Mouse (Mus musculus): ENCODE measurements around the gene Il1f6. TPM values are rescaled to one million over a fixed set of nuclear protein-coding genes. Genes with fewer than 3 reads are reported as not detected.
"Not testable (repeated sequence)": the region's sequence is repeated elsewhere in the genome, so short reads cannot be mapped to it uniquely, and the experiment has no call there.

Il1f6 gene
- not detected for total RNA-seq (2022)

GRCm38 (mm10) chr2:24215118-24215517, at the start of gene Il1f6:
Gene Il1f6, plus strand, starts transcription at chr2:24215418.
- no peak for DNase-seq (ENCODE audit: low spot score in 2 of 2)

GRCm38 (mm10) chr2:24181683-24182331, 33.4 kb upstream of the Il1f6 start:
- DNase-seq (ENCODE audit: low spot score in 2 of 2), result peak; percentile 13

- DNase-seq (ENCODE audit: low spot score in 2 of 2), result not testable (repeated sequence)
Measured at GRCm38 (mm10) chr2:24182423-24183147, 32.6 kb upstream of the Il1f6 start.

- DNase-seq (ENCODE audit: low spot score in 2 of 2), result not testable (repeated sequence)
Measured at GRCm38 (mm10) chr2:24184092-24184491, 31.1 kb upstream of the Il1f6 start.

- no peak for DNase-seq (ENCODE audit: low spot score in 2 of 2)
Measured at GRCm38 (mm10) chr2:24186176-24186575, 29.0 kb upstream of the Il1f6 start, which contains the start of gene Il1f9. Gene Il1f9, plus strand, starts transcription at chr2:24186476.

- DNase-seq (ENCODE audit: low spot score in 2 of 2), result no peak
Measured at GRCm38 (mm10) chr2:24187585-24187984, 27.6 kb upstream of the Il1f6 start.

- no peak for DNase-seq (ENCODE audit: low spot score in 2 of 2)
Measured at GRCm38 (mm10) chr2:24188189-24188588, 27.0 kb upstream of the Il1f6 start.

- no peak for DNase-seq (ENCODE audit: low spot score in 2 of 2)
Measured at GRCm38 (mm10) chr2:24227191-24227590, 12.0 kb downstream of the Il1f6 start.

- no peak for DNase-seq (ENCODE audit: low spot score in 2 of 2)
Measured at GRCm38 (mm10) chr2:24267503-24267902, 52.3 kb downstream of the Il1f6 start.

- DNase-seq (ENCODE audit: low spot score in 2 of 2), result no peak
Measured at GRCm38 (mm10) chr2:24273619-24274018, 58.4 kb downstream of the Il1f6 start.

GRCm38 (mm10) chr2:24275146-24275545, 59.9 kb downstream of the Il1f6 start:
- DNase-seq (ENCODE audit: low spot score in 2 of 2), result no peak

Other genes with a start within 250 kb of the Il1f6 start
- gene Hnmt, start 166.0 kb upstream of the Il1f6 start, total RNA-seq (2022), result 10 to 100 TPM; 27.1 to 31.8 (median 29.0) TPM
- gene Tbpl2, start 118.8 kb upstream of the Il1f6 start, total RNA-seq (2022), result not detected
- not detected for gene Il1f8, start 62.3 kb upstream of the Il1f6 start, total RNA-seq (2022)
- not detected for gene Il1f9, start 28.9 kb upstream of the Il1f6 start, total RNA-seq (2022)
- under 1 TPM in 2 of 4 experiments, not detected in 2; 0.13 to 0.19 TPM for gene Il1f5, start 61.5 kb downstream of the Il1f6 start, total RNA-seq (2022)
- not detected for gene Il1f10, start 75.8 kb downstream of the Il1f6 start, total RNA-seq (2022)
- gene Il1rn, start 121.4 kb downstream of the Il1f6 start, total RNA-seq (2022), result not detected
- gene Psd4, start 152.2 kb downstream of the Il1f6 start, total RNA-seq (2022), result 1 to 10 TPM in 3 of 4 experiments, under 1 TPM in 1; 0.95 to 3.3 (median 1.8) TPM

Measured in left cerebral cortex, adult 8-10 months (tissue).